Mouse (Mus musculus) liver, adult 2 months (tissue): ENCODE measurements at regions not wholly inside any gene's neighbourhood (a gene's known extent, or its start where the extent isn't known, plus 50 kb on each side); places are given as distances from the start of the nearest gene placed in this dataset.
A peak's percentile ranks its signal among the peaks of the same experiment; 100 is the strongest.
"Not testable (repeated sequence)": the region's sequence is repeated elsewhere in the genome, so short reads cannot be mapped to it uniquely, and the experiment has no call there.

Experiments
- DNase-seq: peaks from one replicate; pipeline ENCODE4 v3.0.0-alpha.2; 2011; ENCODE audit warnings: low read depth, low spot score; ENCODE audit errors: extremely low read depth
- H3K27ac ChIP-seq: fragments of 200-500 bp; replicated peaks from 2 replicates; pipeline ENCODE4 v1.5.1; 2012; ENCODE audit warnings: low read depth, mild to moderate bottlenecking, control low read depth, inconsistent platforms, low read length; ENCODE audit not compliant: insufficient read depth
- H3K27me3 ChIP-seq: fragments of 200-500 bp; 2 replicates; pipeline ENCODE4 v1.6.1; 2012; ENCODE audit warnings: mild to moderate bottlenecking, moderate library complexity, low read length, inconsistent platforms; ENCODE audit not compliant: control insufficient read depth, insufficient read depth
- H3K36me3 ChIP-seq: fragments of 200-500 bp; 2 replicates; pipeline ENCODE4 v1.6.1; 2012; ENCODE audit warnings: low read length, inconsistent platforms; ENCODE audit not compliant: control insufficient read depth, insufficient read depth
- H3K4me1 ChIP-seq: fragments of 200-500 bp; 2 replicates; pipeline ENCODE4 v1.6.1; 2011; ENCODE audit warnings: low read length; ENCODE audit not compliant: control insufficient read depth, insufficient read depth
- H3K4me3 ChIP-seq: fragments of 200-500 bp; 2 replicates; pipeline ENCODE4 v1.5.1; 2011; ENCODE audit warnings: low read depth, mild to moderate bottlenecking, control low read depth, low read length, moderate library complexity; ENCODE audit not compliant: insufficient read depth
- H3K79me2 ChIP-seq: fragments of 200-500 bp; 2 replicates; pipeline ENCODE4 v1.6.1; 2012; ENCODE audit warnings: inconsistent platforms, mild to moderate bottlenecking, low read length, moderate library complexity; ENCODE audit not compliant: control insufficient read depth, insufficient read depth
- H3K9ac ChIP-seq: fragments of 200-500 bp; 2 replicates; pipeline ENCODE4 v1.6.1; 2012; ENCODE audit warnings: low read depth, mild to moderate bottlenecking, control low read depth, inconsistent platforms, low read length
- CTCF ChIP-seq: fragments of 200-500 bp; IDR thresholded peaks from 2 replicates; pipeline ENCODE4 v1.5.1; 2011; ENCODE audit warnings: low read depth, low read length, control low read depth
- POLR2A ChIP-seq: fragments of 200-500 bp; IDR thresholded peaks from 2 replicates; pipeline ENCODE4 v1.6.1; 2011; ENCODE audit warnings: low read length, control low read depth; ENCODE audit not compliant: insufficient read depth; ENCODE audit errors: extremely low read depth
- WGBS: fragments of 180-500 bp; shearing (Covaris S2); methylation state at CpG from one replicate; pipeline ENCODE4 v1.1.7; 2018; 5-methylcytosine and 5-hydroxymethylcytosine counted together

GRCm38 (mm10) chr19:27099921-27100320 is 116.4 kb upstream of the Vldlr start:
- Histone ChIP-seq H3K4me1 (no peaks in the 10 kb centered on the region), H3K27ac (no peak overlapping the region), H3K4me3 (no peak overlapping the region), H3K36me3 (no peaks in the 10 kb centered on the region), H3K9ac (no peak overlapping the region), H3K27me3 (no peaks in the 10 kb centered on the region), H3K79me2 (no peaks in the 10 kb centered on the region)
- no peak for TF ChIP-seq CTCF
- no peak for TF ChIP-seq POLR2A
- DNase-seq, result no peak
- 100% methylated on average over 1 of the region's 1 CpGs for WGBS

GRCm38 (mm10) chr19:27110437-27110836 is 105.8 kb upstream of the Vldlr start:
- Histone ChIP-seq H3K36me3 (no peaks in the 10 kb centered on the region), H3K4me1 (no peaks in the 10 kb centered on the region), H3K79me2 (no peaks in the 10 kb centered on the region), H3K9ac (no peak overlapping the region), H3K27ac (no peak overlapping the region), H3K27me3 (no peaks in the 10 kb centered on the region), H3K4me3 (no peak overlapping the region)
- 80% methylated on average over 2 of the region's 2 CpGs for WGBS
- no peak for TF ChIP-seq POLR2A
- TF ChIP-seq CTCF, result no peak
- DNase-seq, result no peak

- Histone ChIP-seq H3K9ac (no peak overlapping the region), H3K27ac (no peak overlapping the region), H3K4me3 (no peak overlapping the region), H3K4me1 (no peaks in the 10 kb centered on the region), H3K27me3 (no peaks in the 10 kb centered on the region), H3K79me2 (no peaks in the 10 kb centered on the region), H3K36me3 (no peaks in the 10 kb centered on the region)
- no peak for DNase-seq
- 72% methylated on average over 5 of the region's 5 CpGs for WGBS
- TF ChIP-seq CTCF, result no peak
- TF ChIP-seq POLR2A, result no peak
Measured at GRCm38 (mm10) chr19:27120876-27121275, 95.4 kb upstream of the Vldlr start.

GRCm38 (mm10) chr19:27122348-27122747 is 93.9 kb upstream of the Vldlr start:
- TF ChIP-seq CTCF (no peak), POLR2A (no peak)
- WGBS, result 79% methylated on average over 5 of the region's 5 CpGs

GRCm38 (mm10) chr19:27123334-27123733 is 93.0 kb upstream of the Vldlr start:
- H3K27ac ChIP-seq, result no peak overlapping the region
- no peak overlapping the region for H3K9ac ChIP-seq
- WGBS, result 86% methylated on average over 8 of the region's 8 CpGs

More at GRCm38 (mm10) chr19:27122348-27122747, 93.9 kb upstream of the Vldlr start:
- no peak overlapping the region for H3K27ac ChIP-seq
- H3K27me3 ChIP-seq, result no peaks in the 10 kb centered on the region
- no peak overlapping the region for H3K4me3 ChIP-seq
- H3K79me2 ChIP-seq, result no peaks in the 10 kb centered on the region
- no peaks in the 10 kb centered on the region for H3K36me3 ChIP-seq
- no peak overlapping the region for H3K9ac ChIP-seq
- H3K4me1 ChIP-seq, result no peaks in the 10 kb centered on the region
- no peak for DNase-seq

GRCm38 (mm10) chr19:27123806-27124469 is 92.3 kb upstream of the Vldlr start:
- Histone ChIP-seq H3K27me3 (no peaks in the 10 kb centered on the region), H3K4me3 (no peak overlapping the region), H3K79me2 (no peaks in the 10 kb centered on the region), H3K4me1 (no peaks in the 10 kb centered on the region), H3K36me3 (no peaks in the 10 kb centered on the region), H3K9ac (no peak overlapping the region), H3K27ac (no peak overlapping the region)
- DNase-seq, result peak; percentile 29
- peak; percentile 78 for TF ChIP-seq CTCF
- no peak for TF ChIP-seq POLR2A
- WGBS, result 58% methylated on average over 11 of the region's 11 CpGs

More at GRCm38 (mm10) chr19:27123334-27123733, 93.0 kb upstream of the Vldlr start:
- no peak for DNase-seq
- no peak overlapping the region for H3K4me3 ChIP-seq
- H3K4me1 ChIP-seq, result no peaks in the 10 kb centered on the region
- H3K36me3 ChIP-seq, result no peaks in the 10 kb centered on the region
- no peaks in the 10 kb centered on the region for H3K79me2 ChIP-seq
- H3K27me3 ChIP-seq, result no peaks in the 10 kb centered on the region
- TF ChIP-seq POLR2A, result no peak
- no peak for TF ChIP-seq CTCF

- H3K4me1 ChIP-seq, H3K27me3 ChIP-seq, H3K9ac ChIP-seq, H3K27ac ChIP-seq, H3K36me3 ChIP-seq, DNase-seq, H3K79me2 ChIP-seq, H3K4me3 ChIP-seq: not testable (repeated sequence)
- WGBS, result 91% methylated on average over 4 of the region's 4 CpGs
Measured at GRCm38 (mm10) chr19:27128501-27128900, 87.8 kb upstream of the Vldlr start.
